Mouse (Mus musculus) bone marrow macrophage, adult 2 months (primary cell): Measurements from ENCODE around the gene Snx1.

Experiments used
- CTCF ChIP-seq: IDR thresholded peaks from 2 replicates; pipeline ENCODE4 v1.5.1; 2012; ENCODE audit warnings: low read depth, mild to moderate bottlenecking, low read length, moderate library complexity
- POLR2A ChIP-seq: IDR thresholded peaks from 2 replicates; pipeline ENCODE4 v1.6.1; 2012; ENCODE audit warnings: mild to moderate bottlenecking, low read depth, low read length, borderline replicate concordance

- no peak for TF ChIP-seq CTCF
- TF ChIP-seq POLR2A, result no peak
These were observed 76.3 kb downstream of the Snx1 start for GRCm38 (mm10) chr9:66049931-66050601.
